Mouse (Mus musculus) B cell, adult 2 months (primary cell): Measurements from ENCODE around the gene Ssc4d.

Experiments used
- DNase-seq, 2 experiments: peaks; one replicate each; pipeline ENCODE4 v3.0.0; 2022

Gene Ssc4d

GRCm38 (mm10) chr5:135974365-135974764 is at the start of gene Ssc4d:
TSS of gene Ssc4d (minus strand) at chr5:135974531.
- no peak for DNase-seq

GRCm38 (mm10) chr5:136019907-136020306 is 45.6 kb upstream of the Ssc4d start:
- no peak for DNase-seq

GRCm38 (mm10) chr5:136018726-136019125 is 44.4 kb upstream of the Ssc4d start:
- no peak for DNase-seq

GRCm38 (mm10) chr5:136017262-136017661 is 42.9 kb upstream of the Ssc4d start:
- DNase-seq: no peak

- DNase-seq: no peak
Observed at GRCm38 (mm10) chr5:136016014-136016876, 41.9 kb upstream of the Ssc4d start.

- DNase-seq: no peak
Observed at GRCm38 (mm10) chr5:136015586-136015985, 41.3 kb upstream of the Ssc4d start.

- no peak for DNase-seq
Observed at GRCm38 (mm10) chr5:136014877-136015276, 40.5 kb upstream of the Ssc4d start.

GRCm38 (mm10) chr5:136007745-136008144 is 33.4 kb upstream of the Ssc4d start:
- no peak for DNase-seq

GRCm38 (mm10) chr5:136004537-136004936 is 30.2 kb upstream of the Ssc4d start:
- no peak for DNase-seq

- DNase-seq: no peak
Observed at GRCm38 (mm10) chr5:136002751-136003151, 28.4 kb upstream of the Ssc4d start.

- DNase-seq: no peak
Observed at GRCm38 (mm10) chr5:136002325-136002724, 28.0 kb upstream of the Ssc4d start.

GRCm38 (mm10) chr5:136001222-136001621 is 26.9 kb upstream of the Ssc4d start:
- no peak for DNase-seq

GRCm38 (mm10) chr5:135996162-135996561 is 21.8 kb upstream of the Ssc4d start:
- DNase-seq: no peak

GRCm38 (mm10) chr5:135994725-135995687 is 20.7 kb upstream of the Ssc4d start, which contains the start of gene Dtx2:
TSS of gene Dtx2 (plus strand) at chr5:135994800.
- DNase-seq: peak; percentile 91 to 92

- DNase-seq: peak in 1 of 2 experiments; percentile 10
Observed at GRCm38 (mm10) chr5:135994335-135994724, 20.0 kb upstream of the Ssc4d start.

GRCm38 (mm10) chr5:135993381-135993965 is 19.1 kb upstream of the Ssc4d start:
- DNase-seq: no peak

- DNase-seq: peak; percentile 58 to 63
Observed at GRCm38 (mm10) chr5:135990601-135991000, 16.3 kb upstream of the Ssc4d start.

- peak; percentile 17 to 31 for DNase-seq
Observed at GRCm38 (mm10) chr5:135987248-135987647, 12.9 kb upstream of the Ssc4d start.

- DNase-seq: no peak
Observed at GRCm38 (mm10) chr5:135984546-135985044, 10.3 kb upstream of the Ssc4d start.

GRCm38 (mm10) chr5:135982398-135982797 is 8.1 kb upstream of the Ssc4d start:
- DNase-seq: peak; percentile 55 to 59

GRCm38 (mm10) chr5:135979904-135980303 is 5.6 kb upstream of the Ssc4d start, which contains the start of gene Zp3:
TSS of gene Zp3 (plus strand) at chr5:135980099.
- DNase-seq: no peak

GRCm38 (mm10) chr5:135979381-135979780 is 5.0 kb upstream of the Ssc4d start:
- DNase-seq: no peak
